Mouse (Mus musculus) liver, adult 2 months (tissue): Measurements from ENCODE around the gene Efna2. TPM values are rescaled to one million over a fixed set of nuclear protein-coding genes. Genes with fewer than 3 reads are reported as not detected.
"Not testable (repeated sequence)": the region's sequence is repeated elsewhere in the genome, so short reads cannot be mapped to it uniquely, and the experiment has no call there.

ENCODE experiments used
- DNase-seq: peaks from one replicate; pipeline ENCODE4 v3.0.0-alpha.2; 2011; ENCODE audit warnings: low read depth, low spot score; ENCODE audit errors: extremely low read depth
- H3K27ac ChIP-seq: fragments of 200-500 bp; replicated peaks from 2 replicates; pipeline ENCODE4 v1.5.1; 2012; ENCODE audit warnings: low read depth, mild to moderate bottlenecking, control low read depth, inconsistent platforms, low read length; ENCODE audit not compliant: insufficient read depth
- H3K27me3 ChIP-seq: fragments of 200-500 bp; 2 replicates; pipeline ENCODE4 v1.6.1; 2012; ENCODE audit warnings: mild to moderate bottlenecking, moderate library complexity, low read length, inconsistent platforms; ENCODE audit not compliant: control insufficient read depth, insufficient read depth
- H3K36me3 ChIP-seq: fragments of 200-500 bp; 2 replicates; pipeline ENCODE4 v1.6.1; 2012; ENCODE audit warnings: low read length, inconsistent platforms; ENCODE audit not compliant: control insufficient read depth, insufficient read depth
- H3K4me1 ChIP-seq: fragments of 200-500 bp; 2 replicates; pipeline ENCODE4 v1.6.1; 2011; ENCODE audit warnings: low read length; ENCODE audit not compliant: control insufficient read depth, insufficient read depth
- H3K4me3 ChIP-seq: fragments of 200-500 bp; 2 replicates; pipeline ENCODE4 v1.5.1; 2011; ENCODE audit warnings: low read depth, mild to moderate bottlenecking, control low read depth, low read length, moderate library complexity; ENCODE audit not compliant: insufficient read depth
- H3K79me2 ChIP-seq: fragments of 200-500 bp; 2 replicates; pipeline ENCODE4 v1.6.1; 2012; ENCODE audit warnings: inconsistent platforms, mild to moderate bottlenecking, low read length, moderate library complexity; ENCODE audit not compliant: control insufficient read depth, insufficient read depth
- H3K9ac ChIP-seq: fragments of 200-500 bp; 2 replicates; pipeline ENCODE4 v1.6.1; 2012; ENCODE audit warnings: low read depth, mild to moderate bottlenecking, control low read depth, inconsistent platforms, low read length
- CTCF ChIP-seq: fragments of 200-500 bp; IDR thresholded peaks from 2 replicates; pipeline ENCODE4 v1.5.1; 2011; ENCODE audit warnings: low read depth, low read length, control low read depth
- POLR2A ChIP-seq: fragments of 200-500 bp; IDR thresholded peaks from 2 replicates; pipeline ENCODE4 v1.6.1; 2011; ENCODE audit warnings: low read length, control low read depth; ENCODE audit not compliant: insufficient read depth; ENCODE audit errors: extremely low read depth
- WGBS: fragments of 180-500 bp; shearing (Covaris S2); methylation state at CpG from one replicate; pipeline ENCODE4 v1.1.7; 2018; 5-methylcytosine and 5-hydroxymethylcytosine counted together
- polyA plus RNA-seq: library from polyadenylated mRNA; depleted of rRNA; stranded (reverse); fragments of >200 nt; gene quantifications from 2 replicates; pipeline ENCODE4 v1.2.3, GENCODE M21; 2012
- total RNA-seq: library from RNA; depleted of rRNA; stranded (reverse); fragments of >200 nt; gene quantifications from 2 replicates; pipeline ENCODE4 v1.2.3, GENCODE M21; 2014

Gene Efna2
- total and polyA plus RNA-seq, 2 experiments, result under 0.01 to 0.26 TPM

DNA sequence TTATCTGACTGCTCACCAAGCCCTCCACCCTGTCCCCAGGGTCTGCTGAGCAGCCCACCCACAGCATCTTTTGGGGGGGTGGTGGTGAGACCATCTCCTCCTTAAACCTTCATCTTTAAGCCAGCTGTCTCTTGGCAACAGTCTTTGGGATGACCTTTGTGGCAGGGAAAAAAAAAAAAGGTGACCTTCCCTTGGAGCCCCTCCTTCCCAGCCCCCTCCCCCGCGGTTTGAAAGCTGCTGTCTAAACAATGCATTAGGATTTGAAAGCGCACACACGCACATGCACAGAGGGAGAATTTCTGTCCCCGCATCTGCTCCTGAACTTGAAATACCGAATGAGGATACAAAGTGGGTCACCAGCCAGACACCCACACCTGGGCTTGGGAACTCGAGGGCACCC lies 24.8 kb downstream of the Efna2 start:
- WGBS, result 51% methylated on average over 7 of the region's 7 CpGs
- no peak for TF ChIP-seq POLR2A
- no peak overlapping the region for H3K4me3 ChIP-seq

DNA sequence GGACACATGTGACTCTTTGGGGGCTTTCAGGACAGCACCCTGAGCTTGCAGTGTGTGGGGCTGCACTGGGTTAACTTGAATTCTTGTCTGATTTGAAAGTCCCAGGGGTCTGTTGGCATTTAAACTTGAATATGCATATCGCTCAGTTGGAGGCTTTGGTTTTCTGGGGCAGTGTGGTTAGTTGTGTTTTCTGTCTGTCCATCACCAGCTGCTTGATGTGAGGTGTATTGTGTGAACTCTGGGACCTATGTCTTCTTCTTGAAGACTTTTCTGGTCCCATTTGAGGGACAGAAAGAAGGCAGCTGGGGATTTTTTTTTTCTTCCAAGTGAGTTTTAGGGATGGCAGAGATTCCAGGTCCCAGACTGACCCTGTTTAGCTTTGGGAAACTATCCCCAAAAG lies 27.9 kb downstream of the Efna2 start:
- Histone ChIP-seq H3K9ac (no peak overlapping the region), H3K27me3 (no peaks in the 10 kb centered on the region), H3K36me3 (no peaks in the 10 kb centered on the region), H3K27ac (no peak overlapping the region), H3K4me3 (no peak overlapping the region), H3K4me1 (no peaks in the 10 kb centered on the region), H3K79me2 (no peaks in the 10 kb centered on the region)
- WGBS, result 83% methylated on average over 1 of the region's 1 CpGs
- TF ChIP-seq CTCF (no peak), POLR2A (no peak)
- DNase-seq, result no peak

More for the DNA sequence above, 24.8 kb downstream of the Efna2 start:
- Histone ChIP-seq H3K79me2 (no peaks in the 10 kb centered on the region), H3K4me1 (no peaks in the 10 kb centered on the region), H3K9ac (no peak overlapping the region), H3K27ac (no peak overlapping the region), H3K27me3 (no peaks in the 10 kb centered on the region), H3K36me3 (no peaks in the 10 kb centered on the region)
- DNase-seq, result no peak

DNA sequence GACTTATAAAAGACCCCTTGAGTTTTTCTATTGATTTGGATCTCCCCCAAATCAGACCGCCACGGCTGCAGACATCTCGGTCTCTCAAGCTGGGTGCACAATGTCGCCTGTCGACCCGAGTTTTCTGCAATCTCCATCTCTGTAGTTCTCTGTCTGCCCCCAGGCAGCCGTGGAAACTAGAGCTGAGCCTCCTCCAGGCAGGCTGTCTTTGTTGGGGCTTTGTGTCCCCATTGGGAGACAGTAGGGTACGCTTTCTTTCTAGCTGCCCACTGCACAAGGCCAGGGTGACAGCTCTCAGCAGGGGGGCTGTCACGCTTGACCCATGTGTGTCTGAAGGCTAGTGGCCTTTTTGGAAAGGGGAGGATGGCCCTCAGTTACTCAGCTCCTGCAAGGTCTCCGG lies 28.4 kb downstream of the Efna2 start:
- no peak for TF ChIP-seq CTCF
- no peak for TF ChIP-seq POLR2A
- no peak overlapping the region for H3K27ac ChIP-seq
- H3K9ac ChIP-seq, result no peak overlapping the region
- no peaks in the 10 kb centered on the region for H3K79me2 ChIP-seq
- no peaks in the 10 kb centered on the region for H3K27me3 ChIP-seq
- no peak for DNase-seq
- WGBS, result 84% methylated on average over 10 of the region's 10 CpGs
- no peaks in the 10 kb centered on the region for H3K36me3 ChIP-seq
- H3K4me3 ChIP-seq, result no peak overlapping the region
- H3K4me1 ChIP-seq, result no peaks in the 10 kb centered on the region

DNA sequence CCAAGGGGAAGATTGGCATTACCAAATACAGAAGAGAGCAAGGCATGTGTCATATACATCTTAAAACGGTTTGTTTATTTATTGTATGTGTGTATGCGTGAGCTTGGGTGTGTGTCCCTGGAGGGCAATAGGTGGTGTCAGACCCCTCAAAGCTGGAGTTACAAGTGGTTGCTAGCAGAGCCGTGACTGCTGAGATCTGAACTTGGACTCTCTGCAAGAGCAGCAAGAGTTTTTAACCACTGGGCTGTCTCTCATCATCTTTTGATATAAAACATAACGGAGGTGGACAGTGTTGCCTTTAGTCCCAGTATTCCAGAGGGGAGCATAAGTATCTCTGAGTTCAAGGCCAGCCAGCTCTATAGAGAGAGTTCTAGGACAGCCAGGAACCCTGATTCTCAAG lies 29.0 kb downstream of the Efna2 start:
- H3K36me3 ChIP-seq, result no peaks in the 10 kb centered on the region
- WGBS, result 89% methylated on average over 4 of the region's 4 CpGs
- no peaks in the 10 kb centered on the region for H3K27me3 ChIP-seq
- no peak for TF ChIP-seq CTCF
- TF ChIP-seq POLR2A, result no peak
- H3K4me3 ChIP-seq, result no peak overlapping the region
- no peaks in the 10 kb centered on the region for H3K4me1 ChIP-seq
- H3K27ac ChIP-seq, result no peak overlapping the region
- no peak for DNase-seq
- no peak overlapping the region for H3K9ac ChIP-seq
- no peaks in the 10 kb centered on the region for H3K79me2 ChIP-seq

DNA sequence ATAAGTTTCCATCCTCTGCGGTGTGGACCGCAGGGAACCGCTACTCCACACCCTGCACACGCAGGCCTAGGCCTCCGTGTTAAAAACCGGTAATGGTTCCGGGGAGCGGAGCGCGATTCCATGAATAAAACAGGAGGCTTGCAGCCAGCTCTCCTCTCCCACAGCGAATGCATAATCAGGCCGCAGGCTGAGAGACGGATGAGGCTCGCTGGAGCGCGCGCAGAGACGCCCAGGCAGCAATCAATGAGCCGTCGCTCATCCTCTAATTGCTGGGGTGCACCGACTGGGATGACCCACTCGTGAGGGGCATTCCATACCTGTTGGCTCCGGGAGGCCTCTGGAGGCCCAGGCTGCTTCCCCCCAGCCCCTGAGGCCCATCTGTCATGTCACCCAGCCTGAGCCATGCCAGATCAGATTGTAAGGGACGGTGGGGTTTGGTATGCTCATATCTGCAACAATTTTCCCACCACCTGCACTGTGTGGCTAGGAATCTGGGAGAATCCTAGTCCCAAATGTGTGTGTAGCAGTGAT lies 29.6 kb downstream of the Efna2 start:
- no peaks in the 10 kb centered on the region for H3K79me2 ChIP-seq
- no peak for TF ChIP-seq POLR2A
- no peak for TF ChIP-seq CTCF
- H3K4me1 ChIP-seq, result no peaks in the 10 kb centered on the region
- H3K27ac ChIP-seq, result no peak overlapping the region
- 53% methylated on average over 24 of the region's 24 CpGs for WGBS
- H3K27me3 ChIP-seq, result no peaks in the 10 kb centered on the region
- H3K9ac ChIP-seq, result no peak overlapping the region
- DNase-seq, result no peak
- H3K4me3 ChIP-seq, result no peak overlapping the region
- H3K36me3 ChIP-seq, result no peaks in the 10 kb centered on the region

DNA sequence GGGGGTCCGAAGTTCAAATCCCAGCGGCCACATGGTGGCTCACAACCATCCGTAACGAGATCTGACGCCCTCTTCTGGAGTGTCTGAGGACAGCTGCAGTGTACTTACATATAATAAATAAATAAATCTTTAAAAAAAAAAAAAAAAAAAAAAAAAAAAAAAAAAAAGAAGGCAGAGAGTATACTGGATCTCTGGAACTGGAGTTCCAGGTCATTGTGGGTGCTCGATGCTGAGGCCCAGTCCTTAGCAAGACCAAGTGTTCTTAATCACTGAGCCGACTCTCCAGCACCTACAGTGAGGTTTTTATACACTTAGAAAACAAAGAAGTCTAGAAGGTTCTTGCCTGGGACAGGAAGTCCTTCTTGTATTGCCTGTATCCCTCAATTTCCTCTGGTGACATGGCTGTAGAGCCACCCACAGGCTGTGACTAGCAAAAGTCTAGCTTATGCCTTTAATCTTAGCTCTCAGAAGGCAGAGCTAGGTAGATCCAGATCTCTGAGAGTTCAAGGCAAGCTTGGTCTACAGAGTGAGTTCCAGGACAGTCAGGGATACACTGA lies 32.3 kb downstream of the Efna2 start:
- not testable (repeated sequence) for H3K4me1 ChIP-seq, H3K79me2 ChIP-seq, H3K27me3 ChIP-seq, H3K36me3 ChIP-seq, H3K27ac ChIP-seq, H3K9ac ChIP-seq, H3K4me3 ChIP-seq, DNase-seq
- 84% methylated on average over 7 of the region's 7 CpGs for WGBS
